Mouse (Mus musculus): ENCODE results near the gene Slc1a2.

- TF ChIP-seq POLR2A (IDR thresholded peaks at IDR 0.05; ENCODE audit: insufficient read depth, low read depth, low read length) (no peak), CTCF (IDR thresholded peaks at IDR 0.05) (no peak), EP300 (IDR thresholded peaks at IDR 0.05; ENCODE audit: insufficient read depth, low read depth, low read length) (no peak)
These were observed 80.4 kb downstream of the Slc1a2 start for GRCm38 (mm10) chr2:102738852-102739251.

Measured in heart, adult 2 months (tissue).